ENCODE assay signal across 30 mouse cellular contexts in genomic region chr6:13603134-13603533, GRCm38 (mm10). TPM values are rescaled to one million over a fixed set of nuclear protein-coding genes. Genes with fewer than 3 reads are reported as not detected.
DNase-seq lines count a peak whose midpoint lies in the region; ATAC-seq and TF ChIP-seq lines count a peak whose summit lies in the region.
"Had no signal": no experiment of that assay in that cellular context is flagged by ENCODE, and none has a peak within 500 bp of the region (broad histone marks: within the 10 kb centered on the region; RNA-seq: fewer than 3 reads in every experiment).

No protein-coding gene starts in this region.

- peak overlapping the region; percentile 61 for H3K4me2 ChIP-seq in CH12.LX (ENCODE audit: insufficient read depth, low read depth, poor library complexity, severe bottlenecking)
- H3K4me2 ChIP-seq in forebrain, embryonic 11.5 days (ENCODE audit: low read depth, low read length, severe bottlenecking): no peak overlapping the region
- H3K4me2 ChIP-seq: embryonic facial prominence, embryonic 12.5 days; embryonic facial prominence, embryonic 15.5 days; forebrain, embryonic 13.5 days; heart, embryonic 13.5 days; hindbrain, embryonic 14.5 days had no signal

- H3K4me1 ChIP-seq in CH12.LX (ENCODE audit: control insufficient read depth in 1 of 2, insufficient read depth in 2 of 2): peaks cover 3 to 61% of the 10 kb centered on the region in 2 experiments
- peaks cover 42% of the 10 kb centered on the region for H3K4me1 ChIP-seq in bone marrow macrophage, adult 2 months (ENCODE audit: control insufficient read depth, insufficient read depth, low read length)
- H3K4me1 ChIP-seq in forebrain, embryonic 11.5 days (replicated peaks; ENCODE audit: control insufficient read depth, insufficient read depth, low read length): 0 out of 2 replicates have a peak, but pooled peaks cover 2% of the 10 kb centered on the region

- peak; percentile 59 for TF ChIP-seq EP300 in CH12.LX (IDR thresholded peaks at IDR 0.05; ENCODE audit: low read length)

- in situ Hi-C loops in CH12.LX (cut with MboI; ENCODE audit: low pct_ligation_motif_present, low pct_unique_long_range_greater_than_20kb, low sequenced_read_pairs): no loop called here

- no peak overlapping the region for H3K27ac ChIP-seq in CH12.LX (ENCODE audit: insufficient read depth, low read depth)
- H3K27ac ChIP-seq in bone marrow macrophage, adult 2 months (ENCODE audit: insufficient read depth, low read depth, low read length): peak overlapping the region; percentile 43; the same call in 1 of the 2 replicates
- H3K27ac ChIP-seq in forebrain, embryonic 11.5 days (ENCODE audit: low read depth, low read length): no peak overlapping the region
- H3K27ac ChIP-seq: embryonic facial prominence, embryonic 12.5 days; embryonic facial prominence, embryonic 15.5 days; forebrain, embryonic 13.5 days; gastrocnemius, adult 2 months; heart, adult 2 months; heart, embryonic 10.5 days; heart, embryonic 13.5 days; hindbrain, embryonic 14.5 days; hindbrain, postnatal 0 days had no signal

- peaks cover 70% of the 10 kb centered on the region for H3K79me2 ChIP-seq in CH12.LX (replicated peaks; ENCODE audit: control insufficient read depth, extremely low read depth, insufficient read depth, poor library complexity, severe bottlenecking)

- H3K9ac ChIP-seq in CH12.LX (ENCODE audit: insufficient read depth, low read depth): no peak overlapping the region
- H3K9ac ChIP-seq in forebrain, embryonic 11.5 days (ENCODE audit: low read length): no peak overlapping the region
- H3K9ac ChIP-seq: embryonic facial prominence, embryonic 12.5 days; embryonic facial prominence, embryonic 15.5 days; forebrain, embryonic 13.5 days; heart, embryonic 13.5 days; hindbrain, embryonic 14.5 days had no signal

- TF ChIP-seq POLR2A in CH12.LX (IDR thresholded peaks at IDR 0.05; ENCODE audit: low read depth, low read length): no peak
- TF ChIP-seq POLR2A in bone marrow macrophage, adult 2 months (IDR thresholded peaks at IDR 0.05; ENCODE audit: borderline replicate concordance, low read depth, low read length): no peak

- peaks cover 5 to 9% of the 10 kb centered on the region in 2 experiments for H3K36me3 ChIP-seq in CH12.LX (replicated peaks in 1 of 2; ENCODE audit: control insufficient read depth in 1 of 2, insufficient read depth in 1 of 2, low read length in 1 of 2)
- peaks cover 4% of the 10 kb centered on the region; the same call in 1 of the 2 replicates for H3K36me3 ChIP-seq in splenic B cell, adult 2 months (ENCODE audit: control insufficient read depth, insufficient read depth, low read length, poor library complexity, severe bottlenecking)
- no peaks in the 10 kb centered on the region; the same call in 1 of the 2 replicates for H3K36me3 ChIP-seq in forebrain, embryonic 11.5 days (ENCODE audit: control insufficient read depth, insufficient read depth, low read length)

- 96% methylated on average over 6 of the region's 6 CpGs for WGBS in forebrain, embryonic 11.5 days

- TF ChIP-seq RAD21 in CH12.LX (IDR thresholded peaks at IDR 0.05; ENCODE audit: low read depth, low read length): no peak

- DNase-seq in CH12.LX (ENCODE audit: extremely low read depth): peak; percentile 79
- DNase-seq in splenic B cell, adult 2 months (ENCODE audit: low read depth, low spot score): peak; percentile 28
- no peak for DNase-seq in forebrain, embryonic 11.5 days (ENCODE audit: low spot score)
- no peak for DNase-seq in layer of hippocampus, postnatal 36 days
- no peak for DNase-seq in kidney, postnatal 36 days
- DNase-seq: adrenal gland, adult 8-10 months; adrenal gland, postnatal 36 days; cerebellum, adult 11 months; cerebellum, adult 2 months; cerebellum, adult 9-11 months; cerebellum, postnatal 25 days; gastrocnemius, adult 2 months; gastrocnemius, postnatal 14 days; heart, adult 2 months; heart, postnatal 14 days; heart, postnatal 4 days; kidney, adult 18-20 months had no signal

- no peak overlapping the region for H3K4me3 ChIP-seq in CH12.LX (replicated peaks in 1 of 3; ENCODE audit: low read depth in 2 of 3, low read length in 2 of 3, poor library complexity in 1 of 3)
- no peak overlapping the region for H3K4me3 ChIP-seq in bone marrow macrophage, adult 2 months (ENCODE audit: insufficient read depth, low read length)
- no peak overlapping the region for H3K4me3 ChIP-seq in forebrain, embryonic 11.5 days (ENCODE audit: low read depth, low read length)
- H3K4me3 ChIP-seq: embryonic facial prominence, embryonic 12.5 days; embryonic facial prominence, embryonic 15.5 days; erythroblast, embryonic 14.5 days; forebrain, embryonic 13.5 days; gastrocnemius, adult 2 months; heart, adult 2 months; heart, embryonic 10.5 days; heart, embryonic 13.5 days had no signal

- no peaks in the 10 kb centered on the region for H3K27me3 ChIP-seq in CH12.LX (replicated peaks)
- no peaks in the 10 kb centered on the region for H3K27me3 ChIP-seq in splenic B cell, adult 2 months (ENCODE audit: control insufficient read depth, insufficient read depth, low read length, poor library complexity, severe bottlenecking)
- no peaks in the 10 kb centered on the region for H3K27me3 ChIP-seq in forebrain, embryonic 11.5 days (ENCODE audit: control insufficient read depth, insufficient read depth, low read length)
- H3K27me3 ChIP-seq: embryonic facial prominence, embryonic 12.5 days; embryonic facial prominence, embryonic 15.5 days; forebrain, embryonic 13.5 days; heart, embryonic 13.5 days; Patski had no signal

- dilution Hi-C loops in CH12.LX (cut with MboI; ENCODE audit: extremely low pct_ligation_motif_present, extremely low pct_unique_long_range_greater_than_20kb, low sequenced_read_pairs): no loop called here

- no peak for TF ChIP-seq CTCF in CH12.LX (conservative IDR thresholded peaks at IDR 0.05 in 1 of 2, IDR thresholded peaks at IDR 0.05 in 1 of 2; ENCODE audit: low read depth in 2 of 2, low read length in 2 of 2)
- TF ChIP-seq CTCF in bone marrow macrophage, adult 2 months (IDR thresholded peaks at IDR 0.05; ENCODE audit: low read depth, low read length): no peak

- H3K9me3 ChIP-seq in CH12.LX (replicated peaks; ENCODE audit: low read length): no peaks in the 10 kb centered on the region
- no peaks in the 10 kb centered on the region for H3K9me3 ChIP-seq in forebrain, embryonic 11.5 days (ENCODE audit: control insufficient read depth, low read length)
- H3K9me3 ChIP-seq: embryonic facial prominence, embryonic 12.5 days; embryonic facial prominence, embryonic 15.5 days; forebrain, embryonic 13.5 days; heart, embryonic 10.5 days; heart, embryonic 13.5 days had no signal

- ATAC-seq in forebrain, embryonic 11.5 days (replicated peaks; ENCODE audit: low FRiP score): no peak
- ATAC-seq: forebrain, embryonic 13.5 days; forebrain, embryonic 16.5 days; hindbrain, postnatal 0 days; inflammation-experienced regulatory T-cells, adult 6 months; intestine, embryonic 16.5 days; Patski had no signal

TF ChIP-seq in CH12.LX, 34 proteins besides CTCF, POLR2A, EP300 and RAD21:
- TF ChIP-seq SMC3 (IDR thresholded peaks at IDR 0.05; ENCODE audit: low read depth, low read length) (no peak), IRF4 (IDR thresholded peaks at IDR 0.05; ENCODE audit: low read depth, low read length) (peak; percentile 29; the same call in 1 of the 2 replicates), JUND (conservative IDR thresholded peaks at IDR 0.05; ENCODE audit: low read depth, low read length) (peak; percentile 18; the same call in 1 of the 2 replicates), BHLHE40 (IDR thresholded peaks at IDR 0.05; ENCODE audit: low read depth, low read length) (peak; percentile 62; the same call in 1 of the 2 replicates), MEF2A (IDR thresholded peaks at IDR 0.05; ENCODE audit: borderline replicate concordance, low read depth, low read length) (0 out of 2 replicates have a peak, but pooled peaks have one; percentile 17), E2F4 (IDR thresholded peaks at IDR 0.05; ENCODE audit: insufficient replicate concordance, low read depth, low read length) (no peak), PAX5 (IDR thresholded peaks at IDR 0.05; ENCODE audit: low read length) (no peak), MAX (IDR thresholded peaks at IDR 0.05; ENCODE audit: low read length) (no peak), MXI1 (IDR thresholded peaks at IDR 0.05; ENCODE audit: low read depth, low read length) (0 out of 2 replicates have a peak, but pooled peaks have one; percentile 50), ETS1 (conservative IDR thresholded peaks at IDR 0.05; ENCODE audit: low read depth, low read length) (no peak; the same call in 1 of the 2 replicates), ZC3H11A (IDR thresholded peaks at IDR 0.05; ENCODE audit: low read depth, low read length) (no peak), JUN (IDR thresholded peaks at IDR 0.05; ENCODE audit: insufficient read depth, low read depth, low read length) (peak; percentile 50; the same call in 1 of the 2 replicates), USF2 (conservative IDR thresholded peaks at IDR 0.05; ENCODE audit: low read depth, low read length) (no peak), MAFK (IDR thresholded peaks at IDR 0.05; ENCODE audit: insufficient replicate concordance, low read length) (no peak)

RNA-seq across cellular contexts. Expression of gene Tmem168, which starts 4.8 kb away (rescaled TPM):
- total RNA-seq in CH12.LX (2012; rRNA removed) (35.5 and 36.6 TPM in 2 replicates), CH12.LX (2014; rRNA removed) (57.4 and 59.9 TPM in 2 replicates)
- polyA plus RNA-seq in CH12.LX (2012; ENCODE audit: insufficient read length, low read depth): 27.9 and 30.0 TPM in 2 replicates
- polyA plus RNA-seq in bone marrow macrophage, adult 2 months (2012; ENCODE audit: insufficient read depth, insufficient read length, missing spikeins): 42.9 and 44.0 TPM in 2 replicates
- polyA plus RNA-seq in forebrain, embryonic 11.5 days (2014; fragmentation: Nextera tagmentation; extraction: Ambion mirVana): 34.1 and 34.2 TPM in 2 replicates
- total RNA-seq in layer of hippocampus, postnatal 36 days (2021): 10 to 100 TPM; 14.0 to 17.4 TPM
- polyA plus RNA-seq: erythroblast, embryonic 14.5 days had no signal

Comparison
In these comparisons a context has a peak if more than half of its experiments do, and no peak if none do; other contexts are left out.
1. DNase-seq: peak in CH12.LX (single experiment) and splenic B cell, adult 2 months (single experiment); none in forebrain, embryonic 11.5 days (single experiment), layer of hippocampus, postnatal 36 days (0 of 2) and kidney, postnatal 36 days (0 of 2).